Comparison of ENCODE assay signal across 8 mouse cellular contexts in genomic region chr7:109892530-109892929, GRCm38 (mm10). TPM values are rescaled to one million over a fixed set of nuclear protein-coding genes. Genes with fewer than 3 reads are reported as not detected.
A peak's percentile ranks its signal among the peaks of the same experiment; 100 is the strongest.
DNase-seq lines count a peak whose midpoint lies in the region; ATAC-seq and TF ChIP-seq lines count a peak whose summit lies in the region.

No protein-coding gene starts in this region.

- H3K4me2 ChIP-seq in limb, embryonic 11.5 days (ENCODE audit: low read depth, severe bottlenecking) = no peak overlapping the region
- no peak overlapping the region for H3K4me2 ChIP-seq in midbrain, postnatal 0 days (ENCODE audit: low read depth, low read length, poor library complexity, severe bottlenecking)

- DNase-seq in testis, postnatal 14 days (ENCODE audit: low spot score) = no peak
- peak; percentile 81 to 90 for DNase-seq in cerebellum, postnatal 14 days
- peak; percentile 76 to 78 for DNase-seq in frontal cortex, postnatal 36 days (ENCODE audit: low spot score in 2 of 2)
- DNase-seq in kidney, adult 2 months = peak; percentile 60
- DNase-seq in limb, embryonic 11.5 days (ENCODE audit: low spot score) = peak; percentile 77
- DNase-seq in midbrain, postnatal 0 days (ENCODE audit: low spot score) = peak; percentile 76
- DNase-seq in spleen, postnatal 4 days (ENCODE audit: low spot score in 2 of 2) = peak; percentile 68 to 82

- H3K9me3 ChIP-seq in limb, embryonic 11.5 days (ENCODE audit: control insufficient read depth, low read length) = no peaks in the 10 kb centered on the region
- no peaks in the 10 kb centered on the region for H3K9me3 ChIP-seq in midbrain, postnatal 0 days (ENCODE audit: low read length)

- no peaks in the 10 kb centered on the region for H3K4me1 ChIP-seq in testis, adult 2 months (ENCODE audit: control insufficient read depth, insufficient read depth, low read length)
- H3K4me1 ChIP-seq in kidney, adult 2 months (ENCODE audit: control insufficient read depth, insufficient read depth, low read length) = no peaks in the 10 kb centered on the region
- H3K4me1 ChIP-seq in limb, embryonic 11.5 days (ENCODE audit: control insufficient read depth, insufficient read depth, low read length) = no peaks in the 10 kb centered on the region
- H3K4me1 ChIP-seq in midbrain, postnatal 0 days (ENCODE audit: insufficient read depth, low read length) = no peaks in the 10 kb centered on the region

- no peak overlapping the region for H3K9ac ChIP-seq in limb, embryonic 11.5 days (ENCODE audit: low read length)
- H3K9ac ChIP-seq in midbrain, postnatal 0 days (replicated peaks; ENCODE audit: low read length, poor library complexity, severe bottlenecking) = no peak overlapping the region

- TF ChIP-seq POLR2A in testis, adult 2 months (IDR thresholded peaks at IDR 0.05; ENCODE audit: control insufficient read depth, low read depth, low read length) = no peak
- TF ChIP-seq POLR2A in kidney, adult 2 months (IDR thresholded peaks at IDR 0.05; ENCODE audit: low read depth, low read length) = no peak

- no peaks in the 10 kb centered on the region; the same call in none of the 2 replicates for H3K36me3 ChIP-seq in testis, adult 2 months (ENCODE audit: control insufficient read depth, insufficient read depth, low read length)
- H3K36me3 ChIP-seq in kidney, adult 2 months (ENCODE audit: control insufficient read depth, insufficient read depth, low read length) = no peaks in the 10 kb centered on the region; the same call in 1 of the 2 replicates
- H3K36me3 ChIP-seq in limb, embryonic 11.5 days (ENCODE audit: control insufficient read depth, insufficient read depth, low read length) = peaks cover 8% of the 10 kb centered on the region; the same call in 1 of the 2 replicates
- H3K36me3 ChIP-seq in midbrain, postnatal 0 days (ENCODE audit: insufficient read depth, low read length) = peaks cover 42% of the 10 kb centered on the region

- no peaks in the 10 kb centered on the region for H3K27me3 ChIP-seq in testis, adult 2 months (ENCODE audit: control insufficient read depth, insufficient read depth, low read length)
- H3K27me3 ChIP-seq in kidney, adult 2 months (replicated peaks; ENCODE audit: control insufficient read depth, insufficient read depth, low read length) = no peaks in the 10 kb centered on the region
- H3K27me3 ChIP-seq in limb, embryonic 11.5 days (ENCODE audit: control insufficient read depth, insufficient read depth, low read length) = no peaks in the 10 kb centered on the region
- H3K27me3 ChIP-seq in midbrain, postnatal 0 days (ENCODE audit: insufficient read depth, low read length) = no peaks in the 10 kb centered on the region

- 46% methylated on average over 3 of the region's 3 CpGs for WGBS in kidney, adult 2 months
- 46% methylated on average over 3 of the region's 3 CpGs for WGBS in limb, embryonic 11.5 days
- WGBS in midbrain, postnatal 0 days = 38% methylated on average over 3 of the region's 3 CpGs

- H3K27ac ChIP-seq in testis, adult 2 months (ENCODE audit: control insufficient read depth, insufficient read depth, low read depth, low read length) = no peak overlapping the region
- no peak overlapping the region for H3K27ac ChIP-seq in kidney, adult 2 months (ENCODE audit: insufficient read depth, low read depth, low read length)
- no peak overlapping the region for H3K27ac ChIP-seq in limb, embryonic 11.5 days (replicated peaks; ENCODE audit: low read depth, low read length)
- H3K27ac ChIP-seq in midbrain, postnatal 0 days (ENCODE audit: low read depth, low read length) = no peak overlapping the region

- ATAC-seq in limb, embryonic 11.5 days (ENCODE audit: insufficient number of reproducible peaks, low FRiP score, low TSS enrichment, low read depth) = no peak
- ATAC-seq in midbrain, postnatal 0 days (ENCODE audit: low FRiP score) = peak; percentile 63; the same call in 1 of the 2 replicates

- TF ChIP-seq CTCF in testis, adult 2 months (IDR thresholded peaks at IDR 0.05; ENCODE audit: control insufficient read depth, insufficient read depth, insufficient replicate concordance, low read depth, low read length) = peak; percentile 54; the same call in 1 of the 2 replicates
- peak; percentile 76 for TF ChIP-seq CTCF in kidney, adult 2 months (conservative IDR thresholded peaks at IDR 0.05; ENCODE audit: insufficient read depth, insufficient read length, low read depth, low read length)
- TF ChIP-seq CTCF in midbrain, postnatal 0 days (IDR thresholded peaks at IDR 0.05) = peak; percentile 88

- no peak overlapping the region for H3K4me3 ChIP-seq in testis, adult 2 months (ENCODE audit: control insufficient read depth, low read depth, low read length)
- H3K4me3 ChIP-seq in kidney, adult 2 months (ENCODE audit: insufficient read depth, low read depth, low read length) = no peak overlapping the region
- no peak overlapping the region for H3K4me3 ChIP-seq in limb, embryonic 11.5 days (ENCODE audit: low read depth, low read length)
- no peak overlapping the region for H3K4me3 ChIP-seq in midbrain, postnatal 0 days (ENCODE audit: low read depth, low read length)

RNA-seq across cellular contexts. Expression of gene Scube2, which starts 27.1 kb away (rescaled TPM):
- 8.7 and 8.8 TPM in 2 replicates for polyA plus RNA-seq in testis, adult 2 months (2012; rRNA removed)
- 0.28 and 0.37 TPM in 2 replicates for polyA plus RNA-seq in kidney, adult 2 months (2012; rRNA removed)
- polyA plus RNA-seq in limb, embryonic 11.5 days (2014; fragmentation: Nextera tagmentation; extraction: Ambion mirVana) = 0.40 and 0.87 TPM in 2 replicates
- 3.0 and 4.3 TPM in 2 replicates for total RNA-seq in midbrain, postnatal 0 days (2014; rRNA removed)
- 1.3 and 2.2 TPM in 2 replicates for polyA plus RNA-seq in midbrain, postnatal 0 days (2015; fragmentation: Nextera tagmentation; extraction: Ambion mirVana)
